Mouse (Mus musculus) lung, postnatal 36 days (tissue): Measurements from ENCODE around the gene Tmprss11f.
"Not testable (repeated sequence)": the region's sequence is repeated elsewhere in the genome, so short reads cannot be mapped to it uniquely, and the experiment has no call there.

ENCODE experiments used
- DNase-seq: peaks from one replicate; pipeline ENCODE4 v3.0.0; 2022; ENCODE audit warnings: mixed read lengths

Gene Tmprss11f

GRCm38 (mm10) chr5:86632324-86632723 is at the start of gene Tmprss11f:
Gene Tmprss11f, minus strand, starts transcription at chr5:86632424.
- no peak for DNase-seq

GRCm38 (mm10) chr5:86676262-86676661 is 44.0 kb upstream of the Tmprss11f start, which contains the start of gene Tmprss11b:
Gene Tmprss11b, minus strand, starts transcription at chr5:86676362.
- no peak for DNase-seq

- peak; percentile 6 for DNase-seq
These were observed 17.0 kb upstream of the Tmprss11f start for GRCm38 (mm10) chr5:86649185-86649584.

- DNase-seq, result no peak
These were observed 8.6 kb upstream of the Tmprss11f start for GRCm38 (mm10) chr5:86640795-86641194.

- DNase-seq, result no peak
These were observed 1.5 kb downstream of the Tmprss11f start for GRCm38 (mm10) chr5:86630700-86631099.

- DNase-seq, result no peak
These were observed 10.4 kb downstream of the Tmprss11f start for GRCm38 (mm10) chr5:86621778-86622177.

GRCm38 (mm10) chr5:86585896-86586295 is 46.3 kb downstream of the Tmprss11f start:
- DNase-seq, result no peak

GRCm38 (mm10) chr5:86582618-86583017 is 49.6 kb downstream of the Tmprss11f start:
- no peak for DNase-seq

GRCm38 (mm10) chr5:86581998-86582397 is 50.2 kb downstream of the Tmprss11f start:
- DNase-seq, result no peak

GRCm38 (mm10) chr5:86578761-86579160 is 53.5 kb downstream of the Tmprss11f start:
- DNase-seq, result not testable (repeated sequence)

- no peak for DNase-seq
These were observed 85.5 kb downstream of the Tmprss11f start for GRCm38 (mm10) chr5:86546693-86547092.

- no peak for DNase-seq
These were observed 91.6 kb downstream of the Tmprss11f start for GRCm38 (mm10) chr5:86540601-86541000.

- no peak for DNase-seq
These were observed 103.5 kb downstream of the Tmprss11f start for GRCm38 (mm10) chr5:86528725-86529124.

- no peak for DNase-seq
These were observed 113.7 kb downstream of the Tmprss11f start, which contains the start of gene Tmprss11g for GRCm38 (mm10) chr5:86518500-86518899. Gene Tmprss11g, minus strand, starts transcription at chr5:86518600.

- no peak for DNase-seq
These were observed 120.7 kb downstream of the Tmprss11f start for GRCm38 (mm10) chr5:86511538-86511937.

GRCm38 (mm10) chr5:86493453-86493852 is 138.8 kb downstream of the Tmprss11f start:
- DNase-seq, result no peak

- DNase-seq, result no peak
These were observed 149.7 kb downstream of the Tmprss11f start for GRCm38 (mm10) chr5:86482562-86482961.

GRCm38 (mm10) chr5:86482031-86482430 is 150.2 kb downstream of the Tmprss11f start:
- DNase-seq, result no peak

GRCm38 (mm10) chr5:86473859-86474258 is 158.4 kb downstream of the Tmprss11f start:
- no peak for DNase-seq
